Mouse (Mus musculus): ENCODE measurements around the gene Tmem238. TPM values are rescaled to one million over a fixed set of nuclear protein-coding genes. Genes with fewer than 3 reads are reported as not detected.

Gene Tmem238
- total and polyA plus RNA-seq, 2 experiments from 2014 or later = 7.3 to 15.0 TPM

- Histone ChIP-seq H3K27ac (ENCODE audit: low read depth, low read length) (no peak within 1 kb of the TSS), H3K4me2 (ENCODE audit: low read depth) (peak within 1 kb of the TSS; percentile 48), H3K4me1 (ENCODE audit: insufficient read depth) (no peaks in the 10 kb centered on the region), H3K9ac (peak within 1 kb of the TSS; percentile 14), H3K9me3 (ENCODE audit: low read length) (no peaks in the 10 kb centered on the region), H3K36me3 (ENCODE audit: insufficient read depth) (no peaks in the 10 kb centered on the region), H3K4me3 (ENCODE audit: low read depth, low read length) (peak within 1 kb of the TSS; percentile 20), H3K27me3 (ENCODE audit: insufficient read depth, low read length) (no peaks in the 10 kb centered on the region)
- ATAC-seq (peak; percentile 94), DNase-seq (peak; percentile 84)
- TF ChIP-seq CTCF (IDR thresholded peaks at IDR 0.05; ENCODE audit: low read depth) = 0 out of 2 replicates have a peak, but pooled peaks have one; percentile 13
- 4% methylated on average over 24 of the region's 24 CpGs for WGBS
These were observed 36.5 kb downstream of the Tmem238 start, which contains the start of gene Cox6b2 for GRCm38 (mm10) chr7:4752821-4753570. TSS of gene Cox6b2 (minus strand) at chr7:4753094.

- 2% methylated on average over 30 of the region's 30 CpGs for WGBS
- Histone ChIP-seq H3K4me1 (ENCODE audit: insufficient read depth) (no peaks in the 10 kb centered on the region), H3K9me3 (ENCODE audit: low read length) (no peaks in the 10 kb centered on the region), H3K36me3 (ENCODE audit: insufficient read depth) (no peaks in the 10 kb centered on the region), H3K4me2 (ENCODE audit: low read depth) (peak overlapping the region; percentile 48), H3K27me3 (ENCODE audit: insufficient read depth, low read length) (no peaks in the 10 kb centered on the region), H3K9ac (peak overlapping the region; percentile 14; the same call in 1 of the 2 replicates), H3K4me3 (ENCODE audit: low read depth, low read length) (peak overlapping the region; percentile 20), H3K27ac (ENCODE audit: low read depth, low read length) (no peak overlapping the region)
- ATAC-seq = peak; percentile 42
- no peak for DNase-seq
- TF ChIP-seq CTCF (IDR thresholded peaks at IDR 0.05; ENCODE audit: low read depth) = no peak
These were observed 37.3 kb downstream of the Tmem238 start for GRCm38 (mm10) chr7:4751971-4752820.

- no peak overlapping the region for H3K27ac ChIP-seq (ENCODE audit: low read depth, low read length)
- H3K36me3 ChIP-seq (ENCODE audit: insufficient read depth) = peaks cover 18% of the 10 kb centered on the region
- DNase-seq = no peak
- H3K4me2 ChIP-seq (ENCODE audit: low read depth) = no peak overlapping the region
- TF ChIP-seq CTCF (IDR thresholded peaks at IDR 0.05; ENCODE audit: low read depth) = no peak
- no peak overlapping the region for H3K4me3 ChIP-seq (ENCODE audit: low read depth, low read length)
- no peaks in the 10 kb centered on the region for H3K9me3 ChIP-seq (ENCODE audit: low read length)
- WGBS = 90% methylated on average over 2 of the region's 2 CpGs
- H3K4me1 ChIP-seq (ENCODE audit: insufficient read depth) = no peaks in the 10 kb centered on the region
- H3K9ac ChIP-seq = no peak overlapping the region
- ATAC-seq = no peak
- no peaks in the 10 kb centered on the region for H3K27me3 ChIP-seq (ENCODE audit: insufficient read depth, low read length)
These were observed 40.3 kb downstream of the Tmem238 start for GRCm38 (mm10) chr7:4749169-4749568.

GRCm38 (mm10) chr7:4748321-4748720 is 41.1 kb downstream of the Tmem238 start:
- 83% methylated on average over 4 of the region's 4 CpGs for WGBS
- Histone ChIP-seq H3K4me1 (ENCODE audit: insufficient read depth) (no peaks in the 10 kb centered on the region), H3K4me2 (ENCODE audit: low read depth) (no peak overlapping the region), H3K9ac (no peak overlapping the region), H3K27me3 (ENCODE audit: insufficient read depth, low read length) (no peaks in the 10 kb centered on the region), H3K9me3 (ENCODE audit: low read length) (no peaks in the 10 kb centered on the region), H3K36me3 (ENCODE audit: insufficient read depth) (peaks cover 18% of the 10 kb centered on the region), H3K4me3 (ENCODE audit: low read depth, low read length) (no peak overlapping the region), H3K27ac (ENCODE audit: low read depth, low read length) (no peak overlapping the region)
- no peak for DNase-seq
- TF ChIP-seq CTCF (IDR thresholded peaks at IDR 0.05; ENCODE audit: low read depth) = no peak
- ATAC-seq = no peak

- Histone ChIP-seq H3K9ac (no peak overlapping the region), H3K4me1 (ENCODE audit: insufficient read depth) (no peaks in the 10 kb centered on the region), H3K9me3 (ENCODE audit: low read length) (no peaks in the 10 kb centered on the region), H3K27me3 (ENCODE audit: insufficient read depth, low read length) (no peaks in the 10 kb centered on the region), H3K36me3 (ENCODE audit: insufficient read depth) (peaks cover 18% of the 10 kb centered on the region), H3K4me3 (ENCODE audit: low read depth, low read length) (no peak overlapping the region), H3K27ac (ENCODE audit: low read depth, low read length) (no peak overlapping the region), H3K4me2 (ENCODE audit: low read depth) (no peak overlapping the region)
- DNase-seq (no peak), ATAC-seq (no peak)
- 80% methylated on average over 9 of the region's 9 CpGs for WGBS
- no peak for TF ChIP-seq CTCF (IDR thresholded peaks at IDR 0.05; ENCODE audit: low read depth)
These were observed 42.1 kb downstream of the Tmem238 start for GRCm38 (mm10) chr7:4747156-4747899.

- TF ChIP-seq CTCF (IDR thresholded peaks at IDR 0.05; ENCODE audit: low read depth) = no peak
- Histone ChIP-seq H3K4me1 (ENCODE audit: insufficient read depth) (peaks cover 7% of the 10 kb centered on the region; the same call in 1 of the 2 replicates), H3K36me3 (ENCODE audit: insufficient read depth) (peaks cover 18% of the 10 kb centered on the region), H3K9ac (no peak overlapping the region), H3K27me3 (ENCODE audit: insufficient read depth, low read length) (no peaks in the 10 kb centered on the region), H3K4me3 (ENCODE audit: low read depth, low read length) (no peak overlapping the region), H3K9me3 (ENCODE audit: low read length) (no peaks in the 10 kb centered on the region), H3K27ac (ENCODE audit: low read depth, low read length) (no peak overlapping the region), H3K4me2 (ENCODE audit: low read depth) (no peak overlapping the region)
- DNase-seq (no peak), ATAC-seq (no peak)
- WGBS = 86% methylated on average over 22 of the region's 22 CpGs
These were observed 43.0 kb downstream of the Tmem238 start for GRCm38 (mm10) chr7:4746326-4746980.

All from forebrain, postnatal 0 days (tissue).